Mouse (Mus musculus) frontal cortex, postnatal 36 days (tissue): Measurements from ENCODE around the gene Syngr1.
A peak's percentile ranks its signal among the peaks of the same experiment; 100 is the strongest.

Source experiments
- DNase-seq, 2 experiments: peaks; one replicate each; pipeline ENCODE4 v3.0.0; 2022; ENCODE audit warnings: low spot score in 2 of 2

The Syngr1 gene

GRCm38 (mm10) chr15:80091121-80091955 is at the start of gene Syngr1, which contains the start of gene Rpl3:
Syngr1 (plus strand) TSS chr15:80091334.
Rpl3 (minus strand) TSS chr15:80091868.
- peak; percentile 83 to 86 for DNase-seq

GRCm38 (mm10) chr15:80042152-80042551 is 49.0 kb upstream of the Syngr1 start:
- no peak for DNase-seq

GRCm38 (mm10) chr15:80044249-80044648 is 46.9 kb upstream of the Syngr1 start:
- DNase-seq: no peak

GRCm38 (mm10) chr15:80045749-80046148 is 45.4 kb upstream of the Syngr1 start:
- DNase-seq: no peak

- DNase-seq: no peak
Observed at GRCm38 (mm10) chr15:80047242-80047641, 43.9 kb upstream of the Syngr1 start.

- DNase-seq: no peak
Observed at GRCm38 (mm10) chr15:80047973-80048372, 43.2 kb upstream of the Syngr1 start.

GRCm38 (mm10) chr15:80050093-80050492 is 41.0 kb upstream of the Syngr1 start:
- DNase-seq: no peak

GRCm38 (mm10) chr15:80051092-80051761 is 39.9 kb upstream of the Syngr1 start:
- DNase-seq: no peak

- no peak for DNase-seq
Observed at GRCm38 (mm10) chr15:80051782-80052181, 39.4 kb upstream of the Syngr1 start.

- no peak for DNase-seq
Observed at GRCm38 (mm10) chr15:80053381-80054033, 37.6 kb upstream of the Syngr1 start.

GRCm38 (mm10) chr15:80054034-80054710 is 37.0 kb upstream of the Syngr1 start:
- DNase-seq: no peak

GRCm38 (mm10) chr15:80058151-80058550 is 33.0 kb upstream of the Syngr1 start:
- no peak for DNase-seq

- no peak for DNase-seq
Observed at GRCm38 (mm10) chr15:80059606-80060005, 31.5 kb upstream of the Syngr1 start.

GRCm38 (mm10) chr15:80060356-80061070 is 30.6 kb upstream of the Syngr1 start:
- DNase-seq: no peak

GRCm38 (mm10) chr15:80061071-80061550 is 30.0 kb upstream of the Syngr1 start:
- DNase-seq: no peak

GRCm38 (mm10) chr15:80062339-80062738 is 28.8 kb upstream of the Syngr1 start:
- DNase-seq: no peak

GRCm38 (mm10) chr15:80062821-80063220 is 28.3 kb upstream of the Syngr1 start:
- DNase-seq: no peak

GRCm38 (mm10) chr15:80064965-80065364 is 26.2 kb upstream of the Syngr1 start:
- DNase-seq: no peak

GRCm38 (mm10) chr15:80065414-80065813 is 25.7 kb upstream of the Syngr1 start:
- no peak for DNase-seq

- no peak for DNase-seq
Observed at GRCm38 (mm10) chr15:80066538-80066937, 24.6 kb upstream of the Syngr1 start.

GRCm38 (mm10) chr15:80069171-80069570 is 22.0 kb upstream of the Syngr1 start:
- no peak for DNase-seq
